Mouse (Mus musculus) hindbrain, embryonic 15.5 days (tissue): ENCODE results near the gene Mrpl45. TPM values are rescaled to one million over a fixed set of nuclear protein-coding genes. Genes with fewer than 3 reads are reported as not detected.
"Not testable (repeated sequence)": the region's sequence is repeated elsewhere in the genome, so short reads cannot be mapped to it uniquely, and the experiment has no call there.

Experiments used
- ATAC-seq: fragments of 200-750 bp; cut with Nextera tagmentation; 2 replicates; pipeline ENCODE4 v1.8.0; 2017; ENCODE audit warnings: low read depth, moderate number of reproducible peaks, moderate TSS enrichment; ENCODE audit not compliant: low FRiP score
- H3K27ac ChIP-seq: fragments of 300-500 bp; sonication (generic); replicated peaks from 2 replicates; pipeline ENCODE4 v1.5.1; 2015; ENCODE audit warnings: mild to moderate bottlenecking, inconsistent platforms
- H3K27me3 ChIP-seq: fragments of 300-500 bp; sonication (generic); 2 replicates; pipeline ENCODE4 v1.6.1; 2015; ENCODE audit warnings: control low read depth, inconsistent platforms
- H3K36me3 ChIP-seq: fragments of 300-500 bp; sonication (generic); 2 replicates; pipeline ENCODE4 v1.6.1; 2015; ENCODE audit warnings: control low read depth, inconsistent platforms
- H3K4me1 ChIP-seq: fragments of 300-500 bp; sonication (generic); replicated peaks from 2 replicates; pipeline ENCODE4 v1.6.1; 2015; ENCODE audit warnings: control low read depth, inconsistent platforms
- H3K4me2 ChIP-seq: fragments of 300-500 bp; sonication (generic); 2 replicates; pipeline ENCODE4 v1.6.1; 2015; ENCODE audit warnings: moderate library complexity, mild to moderate bottlenecking, inconsistent platforms
- H3K4me3 ChIP-seq: fragments of 300-500 bp; sonication (generic); 2 replicates; pipeline ENCODE4 v1.5.1; 2015; ENCODE audit warnings: mild to moderate bottlenecking, inconsistent platforms
- H3K9ac ChIP-seq: fragments of 300-500 bp; sonication (generic); 2 replicates; pipeline ENCODE4 v1.6.1; 2015; ENCODE audit warnings: inconsistent platforms
- H3K9me3 ChIP-seq: fragments of 300-500 bp; sonication (generic); 2 replicates; pipeline ENCODE4 v1.6.1; 2016; ENCODE audit warnings: control low read depth, inconsistent platforms
- WGBS: fragments of 180-500 bp; shearing (Covaris S2); methylation state at CpG from one replicate; pipeline ENCODE4 v1.1.7; 2015; 5-methylcytosine and 5-hydroxymethylcytosine counted together
- polyA plus RNA-seq: library from polyadenylated mRNA; unstranded; fragments of >200 nt; fragmentation: Nextera tagmentation; extraction: Ambion mirVana; gene quantifications from 2 replicates; pipeline ENCODE4 v1.2.1, GENCODE M21; 2015

Gene Mrpl45
- polyA plus RNA-seq, 1 experiment from 2014 or later: 36.8 TPM

- H3K4me2 ChIP-seq: no peak overlapping the region
- H3K4me3 ChIP-seq: no peak overlapping the region
- no peaks in the 10 kb centered on the region for H3K9me3 ChIP-seq
- no peak for ATAC-seq
- H3K9ac ChIP-seq: no peak overlapping the region
- H3K36me3 ChIP-seq: no peaks in the 10 kb centered on the region
- no peaks in the 10 kb centered on the region for H3K4me1 ChIP-seq
- H3K27me3 ChIP-seq: no peaks in the 10 kb centered on the region
- H3K27ac ChIP-seq: no peak overlapping the region
- 77% methylated on average over 16 of the region's 16 CpGs for WGBS
Measured at GRCm38 (mm10) chr11:97301406-97301805, 14.1 kb upstream of the Mrpl45 start.

GRCm38 (mm10) chr11:97302231-97302781, 13.2 kb upstream of the Mrpl45 start:
- Histone ChIP-seq H3K27ac (0 out of 2 replicates have a peak overlapping the region, but pooled peaks have one; percentile 37), H3K4me1 (no peaks in the 10 kb centered on the region), H3K4me2 (no peak overlapping the region), H3K9me3 (no peaks in the 10 kb centered on the region), H3K9ac (no peak overlapping the region), H3K36me3 (no peaks in the 10 kb centered on the region), H3K4me3 (no peak overlapping the region), H3K27me3 (no peaks in the 10 kb centered on the region)
- ATAC-seq: no peak
- 30% methylated on average over 7 of the region's 7 CpGs for WGBS

GRCm38 (mm10) chr11:97304631-97305030, 10.9 kb upstream of the Mrpl45 start:
- 0 out of 2 replicates have a peak, but pooled peaks cover 3% of the 10 kb centered on the region for H3K27me3 ChIP-seq
- no peaks in the 10 kb centered on the region for H3K36me3 ChIP-seq
- H3K4me3 ChIP-seq: no peak overlapping the region
- ATAC-seq: no peak
- H3K9me3 ChIP-seq: no peaks in the 10 kb centered on the region
- peaks cover 6% of the 10 kb centered on the region for H3K4me1 ChIP-seq
- no peak overlapping the region for H3K9ac ChIP-seq
- H3K27ac ChIP-seq: no peak overlapping the region
- H3K4me2 ChIP-seq: no peak overlapping the region
- 89% methylated on average over 5 of the region's 5 CpGs for WGBS

GRCm38 (mm10) chr11:97307294-97308069, 8.0 kb upstream of the Mrpl45 start:
- WGBS: 94% methylated on average over 11 of the region's 11 CpGs
- Histone ChIP-seq H3K27me3 (0 out of 2 replicates have a peak, but pooled peaks cover 3% of the 10 kb centered on the region), H3K4me3 (no peak overlapping the region), H3K36me3 (no peaks in the 10 kb centered on the region), H3K27ac (no peak overlapping the region), H3K4me1 (peaks cover 23% of the 10 kb centered on the region), H3K9me3 (no peaks in the 10 kb centered on the region), H3K9ac (no peak overlapping the region), H3K4me2 (no peak overlapping the region)
- no peak for ATAC-seq

GRCm38 (mm10) chr11:97308806-97309450, 6.6 kb upstream of the Mrpl45 start:
- H3K4me3 ChIP-seq: no peak overlapping the region
- no peaks in the 10 kb centered on the region for H3K9me3 ChIP-seq
- H3K27ac ChIP-seq: no peak overlapping the region
- no peak overlapping the region for H3K9ac ChIP-seq
- 0 out of 2 replicates have a peak, but pooled peaks cover 3% of the 10 kb centered on the region for H3K27me3 ChIP-seq
- 52% methylated on average over 3 of the region's 3 CpGs for WGBS
- no peaks in the 10 kb centered on the region for H3K36me3 ChIP-seq
- peak overlapping the region; percentile 71 for H3K4me2 ChIP-seq
- peaks cover 23% of the 10 kb centered on the region for H3K4me1 ChIP-seq
- ATAC-seq: no peak

- Histone ChIP-seq H3K27ac (no peak overlapping the region), H3K9ac (peak overlapping the region; percentile 46; the same call in 1 of the 2 replicates), H3K36me3 (no peaks in the 10 kb centered on the region), H3K4me2 (peak overlapping the region; percentile 71), H3K4me1 (peaks cover 23% of the 10 kb centered on the region), H3K4me3 (peak overlapping the region; percentile 37), H3K27me3 (0 out of 2 replicates have a peak, but pooled peaks cover 3% of the 10 kb centered on the region), H3K9me3 (no peaks in the 10 kb centered on the region)
- no peak for ATAC-seq
- WGBS: 2% methylated on average over 9 of the region's 9 CpGs
Measured at GRCm38 (mm10) chr11:97309451-97309836, 6.1 kb upstream of the Mrpl45 start.

GRCm38 (mm10) chr11:97309911-97310571, 5.5 kb upstream of the Mrpl45 start:
- Histone ChIP-seq H3K9me3 (no peaks in the 10 kb centered on the region), H3K4me2 (peak overlapping the region; percentile 71), H3K27me3 (0 out of 2 replicates have a peak, but pooled peaks cover 3% of the 10 kb centered on the region), H3K9ac (peak overlapping the region; percentile 46), H3K4me1 (peaks cover 23% of the 10 kb centered on the region), H3K27ac (peak overlapping the region; percentile 42; the same call in 1 of the 2 replicates), H3K4me3 (peak overlapping the region; percentile 37), H3K36me3 (no peaks in the 10 kb centered on the region)
- under 1% methylated on average over 25 of the region's 25 CpGs for WGBS
- ATAC-seq: peak; percentile 86

- 0 out of 2 replicates have a peak overlapping the region, but pooled peaks have one; percentile 30 for H3K27ac ChIP-seq
- ATAC-seq: no peak
Measured at GRCm38 (mm10) chr11:97310895-97311631, 4.5 kb upstream of the Mrpl45 start.

GRCm38 (mm10) chr11:97312871-97313270, 2.6 kb upstream of the Mrpl45 start:
- not testable (repeated sequence) for ATAC-seq, H3K36me3 ChIP-seq, H3K27me3 ChIP-seq, H3K4me3 ChIP-seq, H3K9me3 ChIP-seq, H3K4me2 ChIP-seq, H3K27ac ChIP-seq, H3K9ac ChIP-seq
- peaks cover 33% of the 10 kb centered on the region for H3K4me1 ChIP-seq
- 86% methylated on average over 1 of the region's 1 CpGs for WGBS

More at GRCm38 (mm10) chr11:97310895-97311631, 4.5 kb upstream of the Mrpl45 start:
- no peaks in the 10 kb centered on the region for H3K9me3 ChIP-seq
- peaks cover 24% of the 10 kb centered on the region for H3K4me1 ChIP-seq
- H3K36me3 ChIP-seq: no peaks in the 10 kb centered on the region
- H3K4me3 ChIP-seq: peak overlapping the region; percentile 20
- WGBS: 7% methylated on average over 18 of the region's 18 CpGs
- no peak overlapping the region for H3K9ac ChIP-seq
- peak overlapping the region; percentile 71 for H3K4me2 ChIP-seq
- H3K27me3 ChIP-seq: 0 out of 2 replicates have a peak, but pooled peaks cover 3% of the 10 kb centered on the region

GRCm38 (mm10) chr11:97314110-97314509, 1.4 kb upstream of the Mrpl45 start:
- no peak overlapping the region for H3K4me3 ChIP-seq
- ATAC-seq: no peak
- H3K9ac ChIP-seq: no peak overlapping the region
- H3K27ac ChIP-seq: no peak overlapping the region
- no peak overlapping the region for H3K4me2 ChIP-seq
- H3K4me1 ChIP-seq: peaks cover 32% of the 10 kb centered on the region
- 93% methylated on average over 3 of the region's 3 CpGs for WGBS
- H3K36me3 ChIP-seq: no peaks in the 10 kb centered on the region
- H3K27me3 ChIP-seq: no peaks in the 10 kb centered on the region
- no peaks in the 10 kb centered on the region for H3K9me3 ChIP-seq
